Comparison of ENCODE assay signal across 8 mouse cellular contexts in genomic region chr19:37265333-37266103, GRCm38 (mm10). TPM values are rescaled to one million over a fixed set of nuclear protein-coding genes. Genes with fewer than 3 reads are reported as not detected.
DNase-seq lines count a peak whose midpoint lies in the region.

No protein-coding gene starts in this region.

- peak; percentile 58 for DNase-seq in T-cell, adult 2 months (ENCODE audit: low spot score)
- DNase-seq in cerebellum, postnatal 14 days = peak; percentile 98 to 99
- peak; percentile 94 for DNase-seq in gastrocnemius, adult 18-20 months (ENCODE audit: low spot score)
- DNase-seq in induced T-regulatory cell, adult 2 months (ENCODE audit: low read depth) = peak; percentile 75
- peak; percentile 81 to 95 for DNase-seq in left cerebral cortex, adult 9 months (ENCODE audit: low spot score in 2 of 2)
- peak; percentile 66 for DNase-seq in midbrain, embryonic 10.5 days (ENCODE audit: low spot score)
- DNase-seq in right cerebral cortex, postnatal 25 days = peak; percentile 88
- DNase-seq in urinary bladder, postnatal 36 days (ENCODE audit: low spot score in 2 of 2) = peak; percentile 76 to 87

- peaks cover 6% of the 10 kb centered on the region for H3K4me1 ChIP-seq in midbrain, embryonic 10.5 days

- H3K36me3 ChIP-seq in midbrain, embryonic 10.5 days = peaks cover 14% of the 10 kb centered on the region

- H3K9me3 ChIP-seq in midbrain, embryonic 10.5 days (replicated peaks) = no peaks in the 10 kb centered on the region

- no peaks in the 10 kb centered on the region for H3K27me3 ChIP-seq in midbrain, embryonic 10.5 days (ENCODE audit: low read depth, poor library complexity, severe bottlenecking)

- no peak overlapping the region for H3K27ac ChIP-seq in midbrain, embryonic 10.5 days (replicated peaks)

- no peak overlapping the region for H3K4me3 ChIP-seq in midbrain, embryonic 10.5 days

- WGBS in midbrain, embryonic 10.5 days = 36% methylated on average over 10 of the region's 10 CpGs

RNA-seq across cellular contexts. Expression of gene Cpeb3, which starts 57.1 kb away (rescaled TPM):
- total RNA-seq in gastrocnemius, adult 18-20 months (2021) = 10 to 100 TPM; 59.2 to 64.4 TPM
- polyA plus RNA-seq in midbrain, embryonic 10.5 days (2016; fragmentation: Nextera tagmentation; extraction: Ambion mirVana) = 1.2 and 2.0 TPM in 2 replicates

RNA-seq across cellular contexts. Expression of gene March5, which starts 58.2 kb away (rescaled TPM):
- 10 to 100 TPM; 74.3 to 83.1 TPM for total RNA-seq in gastrocnemius, adult 18-20 months (2021)
- polyA plus RNA-seq in midbrain, embryonic 10.5 days (2016; fragmentation: Nextera tagmentation; extraction: Ambion mirVana) = 111 and 115 TPM in 2 replicates
